Mouse (Mus musculus): Measurements from ENCODE around the gene Fam20b.

- no peak for TF ChIP-seq CTCF (IDR thresholded peaks at IDR 0.05; ENCODE audit: borderline replicate concordance, extremely low read depth, insufficient read depth, insufficient read length)
- TF ChIP-seq POLR2A (IDR thresholded peaks at IDR 0.05; ENCODE audit: borderline replicate concordance, extremely low read depth, insufficient read depth, insufficient read length, poor library complexity, severe bottlenecking): no peak
Observed at GRCm38 (mm10) chr1:156717751-156718285, 1.1 kb downstream of the Fam20b start.
